Mouse (Mus musculus) MEL-GATA-1-ER (cell line): ENCODE data around the gene Amn1.

Experiments
- DNase-seq: peaks from one replicate; pipeline ENCODE4 v3.0.0-alpha.2; 2012; ENCODE audit warnings: low read depth; ENCODE audit errors: extremely low read depth

The Amn1 gene

GRCm38 (mm10) chr6:149108909-149109308 lies 79.6 kb downstream of the Amn1 start:
- no peak for DNase-seq

GRCm38 (mm10) chr6:149107615-149108014 lies 80.9 kb downstream of the Amn1 start:
- DNase-seq = no peak
